Mouse (Mus musculus) CH12F3 (cell line): ENCODE data around the gene Arhgap18.

Experiments used
- in situ Hi-C: fragments of 300-500 bp; cut with MboI; formaldehyde crosslinking; loops from 2 replicates; pipeline ENCODE4 v1.14.3; 2020; ENCODE audit warnings: low sequenced_read_pairs

The Arhgap18 gene

DNA sequence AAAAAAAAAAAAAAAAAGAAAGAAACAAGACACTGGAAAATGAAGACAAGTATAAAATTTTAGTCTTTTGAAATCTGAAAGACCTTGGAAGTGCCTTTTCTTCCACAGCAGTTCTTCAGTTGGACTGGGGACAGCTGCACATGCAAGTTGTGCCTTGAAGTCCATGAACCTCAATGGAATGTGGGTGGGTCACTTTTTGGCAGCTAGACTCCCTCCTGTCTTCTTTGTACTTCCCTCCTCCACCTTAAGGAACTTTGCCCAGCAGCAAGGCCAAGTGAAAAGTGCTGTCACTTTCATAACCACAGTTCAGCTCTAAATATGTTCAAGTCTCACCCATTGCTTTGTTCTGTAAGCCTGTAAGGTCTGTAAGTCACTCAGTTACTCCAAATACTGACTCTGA is 23.2 kb downstream of the Arhgap18 start:
- in situ Hi-C loops = no loop called here

DNA sequence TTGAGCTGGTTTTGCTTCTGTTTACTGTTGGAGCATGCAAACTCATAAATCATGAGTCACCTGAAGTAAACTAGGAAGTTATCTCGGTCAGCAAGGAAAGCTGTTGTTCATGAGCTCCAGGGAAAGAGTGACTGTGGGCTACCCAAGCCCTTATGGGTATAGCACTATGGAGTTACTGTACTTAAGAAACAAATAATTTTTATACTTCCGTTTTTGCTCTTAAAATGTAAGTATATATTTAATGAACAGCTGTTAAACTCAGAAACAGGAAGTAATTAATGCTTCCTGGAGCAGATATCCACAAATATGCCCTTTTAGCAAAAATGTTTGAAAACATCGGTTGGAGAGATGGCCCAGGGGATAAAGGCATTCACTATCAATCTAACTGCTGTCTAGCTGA is 27.4 kb downstream of the Arhgap18 start:
- in situ Hi-C loops = no loop called here

DNA sequence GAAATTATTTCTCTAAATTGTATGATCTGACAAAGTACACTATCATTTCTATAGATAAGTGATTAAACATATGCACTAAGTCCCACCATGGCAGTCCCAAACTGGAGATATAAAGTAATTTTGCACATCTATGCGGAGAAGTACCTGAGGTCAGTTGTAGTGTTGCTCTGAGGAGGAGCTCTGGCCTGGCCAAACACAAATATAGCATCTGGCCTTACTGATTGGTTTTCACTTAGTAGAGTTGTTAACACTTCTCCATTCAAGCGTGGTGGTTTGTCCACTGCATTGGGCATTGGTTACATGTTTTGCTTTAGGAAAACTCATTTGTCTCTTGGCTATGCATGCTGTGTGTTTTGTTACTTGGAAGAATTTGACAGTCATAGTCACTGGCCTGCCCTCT is 36.5 kb downstream of the Arhgap18 start:
- in situ Hi-C loops = no loop called here

DNA sequence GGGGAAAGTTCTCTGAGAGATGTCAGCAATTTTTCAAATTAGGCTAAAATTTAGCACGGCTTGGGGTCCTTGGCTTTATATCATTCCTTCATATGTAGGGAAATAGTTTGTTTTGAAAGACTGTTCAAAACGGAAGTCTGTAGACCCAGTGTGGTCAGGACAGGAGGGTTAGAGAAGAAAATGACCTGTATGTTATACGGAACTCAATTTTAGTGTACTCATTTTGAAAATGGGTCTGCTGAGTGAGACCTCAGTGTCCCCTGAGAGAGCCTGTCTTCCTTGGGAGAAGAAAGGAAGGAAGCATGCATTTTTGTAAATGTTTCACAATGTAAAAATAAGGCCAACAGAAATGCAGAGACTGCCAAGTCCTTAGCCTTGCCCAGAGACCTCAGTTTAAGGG is 38.6 kb downstream of the Arhgap18 start:
- in situ Hi-C loops = no loop called here

DNA sequence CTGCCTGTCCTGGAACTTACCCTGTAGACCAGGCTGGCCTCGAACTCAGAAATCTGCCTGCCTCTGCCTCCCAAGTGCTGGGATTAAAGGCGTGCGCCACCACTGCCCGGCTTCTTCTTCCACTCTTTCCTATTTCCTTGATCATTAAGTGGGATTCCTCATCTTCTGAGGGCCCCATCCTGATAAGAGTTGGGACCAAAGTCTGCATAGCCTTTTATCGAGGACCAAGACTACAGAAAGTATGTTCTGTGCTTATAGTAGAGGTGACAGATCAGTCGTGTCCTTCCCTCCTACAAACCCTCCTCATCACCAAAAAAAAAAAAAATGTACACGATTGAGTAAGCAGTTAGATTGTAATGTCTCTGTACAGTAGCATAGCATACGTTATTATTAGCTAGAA is 39.8 kb downstream of the Arhgap18 start:
- in situ Hi-C loops = no loop called here

DNA sequence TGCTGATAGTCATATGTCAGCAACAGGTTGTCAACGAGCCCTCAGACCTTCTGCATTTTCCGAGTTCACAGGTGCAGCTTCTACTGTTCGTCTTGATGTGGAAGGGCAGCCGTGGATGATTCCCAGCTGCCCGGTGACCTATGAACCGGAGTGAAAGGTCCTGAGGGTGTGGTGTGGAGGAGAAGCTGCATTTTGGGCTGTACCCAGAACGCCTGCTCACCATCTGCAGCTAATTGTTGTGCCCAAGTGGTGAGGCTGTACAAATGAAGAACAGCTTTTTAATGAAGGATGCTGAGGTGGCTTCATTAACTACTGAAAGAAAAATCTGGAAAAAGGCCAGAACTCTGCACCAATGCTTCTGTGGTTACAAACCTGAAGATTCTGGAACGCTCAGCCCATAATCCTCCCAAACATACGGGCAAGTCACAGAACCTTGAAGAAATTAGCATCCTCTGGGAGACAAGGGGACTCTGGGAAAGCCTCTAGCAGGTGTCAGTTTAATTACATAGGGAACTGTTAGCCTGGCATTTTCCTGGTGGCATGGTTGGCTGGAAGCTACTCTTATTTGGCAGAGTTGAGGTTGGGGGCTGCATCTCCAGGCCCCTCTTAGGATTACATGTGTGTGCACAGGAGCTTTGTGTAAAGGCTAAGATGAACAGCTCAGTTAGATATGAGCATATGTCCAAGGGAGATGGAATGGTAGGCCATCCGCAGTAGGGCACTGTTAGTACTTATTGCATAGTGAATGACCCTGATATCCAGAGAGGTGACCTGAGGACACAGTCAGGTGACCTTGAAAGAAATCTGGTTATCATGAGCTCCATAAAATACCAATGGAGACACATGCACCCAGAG is 43.4 kb downstream of the Arhgap18 start:
- in situ Hi-C loops = no loop called here

DNA sequence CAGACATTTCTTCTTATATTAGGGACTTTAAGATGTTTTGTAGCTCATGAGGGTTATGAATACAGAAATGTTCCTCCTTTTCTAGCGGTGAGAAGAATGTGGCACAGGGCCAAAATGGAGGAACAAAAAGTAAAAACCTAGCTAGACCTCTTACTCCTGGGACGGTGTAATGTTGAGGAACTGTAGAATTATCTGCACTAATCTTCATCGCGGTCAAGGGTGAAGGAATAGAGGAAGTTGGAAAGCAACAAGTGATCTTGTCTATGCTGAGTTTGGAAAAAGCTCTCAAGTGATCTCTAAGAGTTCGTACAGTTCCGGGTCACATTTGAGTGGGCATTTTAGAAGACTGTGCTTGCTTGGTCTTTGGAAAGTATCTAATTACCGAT is 44.1 kb downstream of the Arhgap18 start:
- in situ Hi-C loops = no loop called here

DNA sequence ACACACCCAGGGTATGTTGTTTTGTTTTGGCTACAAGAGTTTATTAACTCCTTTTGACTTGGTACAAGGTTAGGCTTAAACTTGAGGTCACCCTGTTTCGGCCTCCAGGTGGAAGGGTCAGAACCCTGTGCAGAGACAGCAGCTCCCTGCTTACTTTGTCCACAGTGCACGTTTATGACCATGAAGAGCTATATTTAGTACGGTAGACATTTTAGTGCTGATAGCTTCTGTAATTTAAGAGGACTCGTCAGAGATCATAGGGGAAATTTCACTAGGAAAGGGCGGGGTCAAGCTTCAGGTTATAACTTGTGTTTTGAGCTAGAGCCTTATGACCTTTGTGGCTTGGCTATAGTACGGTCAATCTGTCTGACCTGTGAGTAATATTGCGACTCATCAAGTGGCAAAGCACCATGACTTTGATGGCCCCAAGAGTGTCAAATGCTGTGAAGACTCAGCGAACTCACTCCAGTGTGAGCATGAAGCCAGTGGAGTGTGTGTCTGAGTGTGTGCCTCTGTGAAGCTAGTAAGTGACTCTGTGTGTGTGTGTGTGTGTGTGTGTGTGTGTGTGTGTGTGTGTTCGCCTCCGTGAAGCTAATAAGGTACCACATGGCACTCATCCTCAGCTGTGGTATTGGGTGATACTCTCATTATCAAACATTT is 45.7 kb downstream of the Arhgap18 start:
- in situ Hi-C loops = no loop called here

DNA sequence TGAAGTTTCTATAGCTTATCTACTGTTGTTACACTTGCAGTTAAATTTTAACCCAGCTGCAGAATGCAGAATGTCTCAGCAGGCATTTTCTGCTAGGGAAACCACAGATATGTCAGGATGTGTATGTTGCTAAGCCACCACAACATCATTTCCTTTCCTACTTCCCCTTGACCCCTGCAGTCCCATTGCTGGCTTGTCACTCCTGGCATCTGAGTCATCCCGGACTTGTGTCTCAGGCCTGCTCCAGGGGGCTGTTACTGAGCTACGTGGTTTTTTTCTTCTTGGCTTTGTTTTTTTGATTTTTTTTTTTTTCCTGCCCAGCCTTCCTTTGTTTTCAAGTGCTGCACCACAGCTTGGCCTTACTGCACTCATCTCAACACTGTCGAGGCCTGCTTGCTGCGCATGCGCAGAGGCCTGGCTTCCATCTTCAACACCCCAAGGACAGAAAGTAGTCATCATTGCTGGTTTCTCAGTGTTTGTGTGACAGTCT is 46.4 kb downstream of the Arhgap18 start:
- in situ Hi-C loops = no loop called here

DNA sequence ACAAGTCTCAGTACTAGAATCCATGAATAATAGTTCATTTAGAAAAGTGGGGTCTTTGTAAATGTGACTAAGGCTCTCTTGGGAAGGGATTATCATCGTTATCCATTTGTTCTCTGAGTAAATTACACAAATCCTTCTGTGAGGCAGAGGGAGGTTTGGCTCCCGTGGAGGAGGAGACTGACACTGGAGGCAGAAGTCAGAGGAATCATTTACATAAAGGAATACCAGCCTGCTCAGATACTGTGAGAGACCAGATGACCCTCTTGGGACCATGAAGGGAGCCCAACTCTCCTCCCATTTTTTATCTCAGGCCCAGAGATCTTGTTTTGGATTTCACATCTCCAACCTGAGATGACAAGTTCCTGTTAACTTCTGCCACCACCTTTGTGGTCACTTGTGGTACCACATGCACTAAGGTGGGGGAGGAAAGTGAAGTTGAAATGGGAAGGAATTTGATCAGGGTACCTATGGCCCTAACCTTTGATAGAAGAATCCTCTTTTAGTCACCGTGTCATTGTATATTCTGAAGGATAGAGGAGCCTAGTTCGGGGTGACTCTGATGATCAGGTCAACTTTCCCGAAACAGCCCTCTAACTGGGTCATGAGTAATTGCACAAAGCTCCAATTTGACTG is 51.2 kb downstream of the Arhgap18 start:
- in situ Hi-C loops = no loop called here

DNA sequence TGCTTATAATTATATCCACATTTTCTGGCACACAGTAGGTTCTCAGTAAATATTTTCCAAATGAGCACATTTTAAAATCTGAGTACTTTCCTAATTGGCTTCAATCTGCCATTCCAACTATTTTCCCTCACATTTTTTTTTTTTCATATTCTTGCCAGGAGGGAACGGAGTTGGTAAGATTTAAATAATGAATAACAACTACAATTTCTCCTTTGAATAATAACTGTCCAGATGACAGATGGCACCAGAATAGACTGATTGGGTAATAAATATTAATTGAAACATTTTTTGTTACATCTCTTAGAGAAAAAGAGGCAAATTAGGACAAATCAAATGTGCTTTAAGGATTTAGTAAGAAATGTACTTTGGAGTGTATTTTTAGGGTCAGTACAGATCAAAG is 51.8 kb downstream of the Arhgap18 start:
- in situ Hi-C loops = no loop called here

DNA sequence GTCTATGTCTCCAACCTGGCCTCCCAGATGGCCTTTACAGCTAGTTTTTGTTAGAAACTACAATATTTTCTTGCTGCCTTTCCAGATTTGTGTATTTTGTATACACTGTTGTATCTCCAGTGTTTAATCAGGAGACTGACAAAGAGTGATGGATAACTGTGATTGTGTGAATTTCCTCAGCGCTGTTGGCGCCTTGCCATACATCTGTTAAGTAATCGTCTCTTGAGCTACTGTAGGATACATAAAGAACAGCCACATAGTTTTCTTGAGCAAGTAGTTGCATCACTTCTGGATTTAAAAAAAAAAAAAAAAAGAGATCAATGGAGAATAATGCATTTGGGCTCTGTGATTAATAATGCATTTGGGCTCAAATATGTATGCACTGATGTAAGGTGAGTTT is 52.9 kb downstream of the Arhgap18 start:
- in situ Hi-C loops = no loop called here

DNA sequence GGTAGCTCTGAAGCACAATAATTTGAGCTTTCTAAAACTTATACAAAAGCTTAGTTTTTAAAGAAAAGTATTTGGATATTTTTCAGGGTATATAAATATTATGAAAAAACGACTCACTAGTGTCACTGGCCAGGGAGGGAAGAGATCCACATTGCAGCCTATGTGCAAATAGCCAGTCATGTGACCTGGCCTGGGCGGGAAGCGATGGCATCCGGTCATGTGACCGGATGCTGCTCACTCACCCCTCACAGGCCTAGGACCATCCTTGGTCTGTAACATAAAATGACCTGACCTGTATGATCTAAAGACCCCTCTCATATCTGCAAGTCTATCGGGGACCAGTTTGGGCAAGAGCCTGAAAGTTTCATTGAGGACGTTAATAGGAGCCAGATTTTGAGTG is 56.8 kb downstream of the Arhgap18 start:
- in situ Hi-C loops = no loop called here

DNA sequence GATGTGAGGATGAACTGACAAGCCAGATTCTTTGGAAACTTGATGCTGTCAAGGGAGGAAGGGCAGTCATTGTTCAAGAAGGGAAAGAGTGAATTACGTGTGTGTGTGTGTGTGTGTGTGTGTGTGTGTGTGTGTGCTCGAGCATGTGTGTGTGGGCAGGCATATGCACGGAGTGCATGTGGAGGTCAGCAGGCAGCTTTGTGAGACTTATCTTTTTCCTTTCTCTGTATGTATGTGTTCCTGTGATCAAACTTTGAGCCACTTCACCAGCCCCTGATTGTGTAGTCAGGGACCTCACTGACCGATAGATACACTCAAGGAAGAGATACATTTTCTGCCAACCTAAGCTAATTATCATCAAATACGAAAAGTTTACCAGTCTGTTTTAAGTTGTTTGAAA is 57.6 kb downstream of the Arhgap18 start:
- in situ Hi-C loops = no loop called here

DNA sequence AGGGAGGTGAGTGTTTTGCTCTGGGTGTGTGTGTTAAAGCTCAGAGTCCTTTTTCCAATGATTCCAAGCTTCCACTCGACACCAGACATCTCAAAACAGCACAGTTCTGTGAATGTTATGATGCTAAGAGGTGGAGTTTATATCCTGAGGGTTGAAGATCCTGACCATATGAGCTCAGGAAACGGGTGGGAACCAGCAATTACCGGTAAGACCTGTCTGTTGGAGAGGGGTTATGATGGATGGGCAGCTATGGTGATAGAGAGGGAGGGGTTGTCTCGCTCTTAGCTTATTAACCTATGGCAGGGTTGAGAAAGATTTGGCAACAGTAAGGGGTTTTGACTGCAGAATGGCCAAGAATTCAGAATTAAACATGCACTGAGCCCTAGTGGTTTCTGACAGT is 58.1 kb downstream of the Arhgap18 start:
- in situ Hi-C loops = no loop called here

DNA sequence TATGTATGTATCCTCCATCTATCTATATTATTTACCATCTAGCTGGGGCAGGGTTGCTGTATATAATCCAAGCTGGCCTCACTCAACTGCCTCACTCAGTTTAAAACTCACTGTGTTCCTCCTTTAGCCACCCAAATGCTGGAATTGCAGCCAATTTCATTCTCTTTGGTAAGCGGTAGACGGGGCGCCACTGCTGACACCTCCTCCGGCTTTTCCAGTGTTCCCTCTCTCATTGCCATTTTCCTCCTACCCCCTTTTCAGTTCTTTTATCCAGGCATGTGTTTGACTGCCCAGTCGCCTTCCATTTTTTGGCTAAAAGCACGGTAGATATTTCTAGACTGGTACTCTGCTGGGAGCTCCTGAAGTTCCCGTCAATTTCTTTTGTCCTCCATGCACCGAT is 62.4 kb downstream of the Arhgap18 start:
- in situ Hi-C loops = no loop called here

DNA sequence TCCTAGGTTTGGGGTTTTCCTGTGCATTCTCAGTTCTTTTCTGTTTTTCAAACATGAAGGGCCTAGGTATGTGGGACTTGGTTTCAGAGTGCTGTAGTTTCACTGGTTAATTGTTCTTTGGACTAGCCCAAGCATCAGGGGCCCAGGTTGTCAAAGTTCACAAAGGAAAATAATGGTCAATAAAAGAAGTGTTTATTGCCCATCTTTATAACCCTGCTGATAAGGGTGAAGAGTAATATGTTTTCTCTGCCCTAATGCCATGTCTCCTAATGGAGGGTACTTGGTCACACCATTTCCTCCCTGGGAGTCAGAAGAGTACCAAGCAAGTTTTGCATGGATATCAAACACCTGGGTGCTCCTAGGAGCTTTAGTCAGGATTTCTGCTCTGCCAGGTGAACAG is 67.1 kb downstream of the Arhgap18 start:
- in situ Hi-C loops = no loop called here

DNA sequence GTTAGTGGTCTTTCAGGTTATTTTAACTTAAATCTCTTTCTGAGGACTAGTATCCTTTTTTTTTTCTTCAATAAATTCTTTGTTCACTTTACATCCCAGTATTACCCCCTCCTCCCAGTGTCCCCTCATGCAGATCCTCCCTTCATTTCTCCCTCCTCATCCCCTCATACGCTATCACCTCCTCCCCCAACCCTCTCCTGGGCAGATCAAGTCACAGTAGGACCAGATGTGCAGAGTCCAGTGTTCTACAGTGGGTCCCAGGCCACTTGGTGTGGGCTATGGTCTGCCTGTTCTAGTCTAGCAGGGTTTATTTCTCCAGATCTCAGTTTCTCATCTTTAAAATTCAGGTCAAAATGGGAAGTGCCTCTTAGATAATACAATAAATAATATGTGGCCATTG is 67.7 kb downstream of the Arhgap18 start:
- in situ Hi-C loops = no loop called here

DNA sequence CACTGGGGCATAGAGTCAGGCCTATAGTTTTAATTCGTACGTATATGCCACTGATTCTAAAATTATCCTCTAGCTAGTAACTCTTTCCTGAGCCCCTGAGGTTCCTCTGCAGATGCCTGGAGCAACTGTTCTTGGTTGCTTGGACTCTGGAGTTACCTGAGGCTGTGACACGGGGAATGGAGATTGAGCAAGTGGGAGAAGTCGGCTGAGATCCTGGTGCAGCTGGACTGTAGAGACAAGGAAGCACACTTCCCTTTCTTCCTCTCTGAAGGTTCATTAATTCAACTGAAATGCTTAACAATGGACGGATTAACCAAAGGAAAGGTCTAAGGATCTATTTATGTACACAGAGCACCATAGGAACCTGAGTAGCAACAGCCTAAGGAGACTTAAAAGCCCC is 70.8 kb downstream of the Arhgap18 start:
- in situ Hi-C loops = no loop called here

DNA sequence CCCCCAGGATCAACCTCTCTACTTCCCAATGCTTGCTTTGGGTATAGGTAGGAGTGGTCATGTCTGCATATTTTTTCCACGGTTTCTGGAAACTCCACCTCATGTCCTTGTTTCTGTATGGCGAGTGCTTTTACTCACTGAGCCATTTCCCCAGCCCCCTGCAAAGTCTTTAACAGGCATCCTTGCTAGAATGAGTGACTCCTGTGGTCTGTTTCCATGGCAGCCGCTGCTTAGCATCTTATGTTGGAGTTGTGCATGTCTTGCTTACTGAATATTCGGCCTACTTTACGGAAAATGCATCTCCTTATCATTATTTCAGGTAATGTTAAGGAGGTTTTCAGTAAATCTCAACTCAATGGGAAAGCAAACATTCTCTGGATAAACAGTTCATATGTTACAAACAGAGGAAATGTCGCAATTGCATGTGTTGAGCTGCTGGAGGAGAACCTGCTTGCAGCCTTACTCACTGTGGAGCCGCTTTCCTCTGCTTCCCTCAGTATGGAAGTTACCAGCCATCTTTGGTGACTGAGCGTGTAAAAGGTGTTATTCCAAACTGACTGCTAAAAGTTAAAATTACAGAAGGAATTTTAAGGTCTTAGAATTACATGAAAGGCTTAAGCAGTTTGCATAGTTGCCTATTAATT is 72.1 kb downstream of the Arhgap18 start:
- in situ Hi-C loops = no loop called here

DNA sequence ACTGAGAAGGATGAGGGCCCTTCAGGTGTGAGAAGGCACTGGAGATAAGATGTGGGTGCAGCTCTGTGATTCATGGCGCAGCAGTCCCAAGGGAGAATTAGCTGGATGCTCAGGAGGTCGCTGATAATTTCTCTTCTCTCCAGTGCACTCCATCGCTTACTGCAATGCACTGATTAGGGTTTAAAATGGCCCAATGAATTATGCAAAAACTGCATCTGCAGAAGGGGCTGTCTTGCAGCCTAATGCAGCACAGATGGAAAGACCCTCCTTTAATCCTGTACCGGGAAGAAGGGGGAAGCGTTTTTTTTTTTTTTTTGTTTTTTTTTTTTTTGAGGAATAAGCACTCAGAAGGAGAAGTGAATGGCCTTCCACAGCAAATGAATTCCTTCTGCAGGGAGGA is 74.1 kb downstream of the Arhgap18 start:
- in situ Hi-C loops = no loop called here
